Mouse (Mus musculus): ENCODE measurements around the gene Olfr845. TPM values are rescaled to one million over a fixed set of nuclear protein-coding genes. Genes with fewer than 3 reads are reported as not detected.

The Olfr845 gene
- total RNA-seq (2023): not detected

GRCm38 (mm10) chr9:19336157-19336556 lies at the start of gene Olfr845:
Olfr845 (plus strand) TSS chr9:19336457.

DNA sequence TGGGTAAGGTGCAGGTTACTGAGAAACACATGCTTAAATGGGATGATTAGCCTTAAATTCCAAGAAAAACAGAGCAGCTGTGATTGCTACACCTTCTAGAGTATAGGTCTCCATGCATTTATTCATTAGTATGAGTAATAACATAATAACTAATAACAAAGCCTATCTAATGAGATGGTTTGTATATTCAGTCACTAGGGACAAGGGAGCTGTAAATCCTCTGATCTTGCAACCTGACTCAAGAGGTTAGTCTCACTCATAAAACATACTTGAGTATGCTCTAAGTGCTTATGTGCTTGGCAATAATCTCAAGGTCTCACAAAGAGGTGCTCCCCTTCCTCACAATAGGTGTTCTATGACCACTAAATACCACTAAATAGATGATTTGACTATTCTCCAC lies 20.2 kb upstream of the Olfr845 start, which contains the start of gene Olfr844:
Gene Olfr844 (plus strand): TSS at position 301 of the 400 bp plus-strand sequence.

DNA sequence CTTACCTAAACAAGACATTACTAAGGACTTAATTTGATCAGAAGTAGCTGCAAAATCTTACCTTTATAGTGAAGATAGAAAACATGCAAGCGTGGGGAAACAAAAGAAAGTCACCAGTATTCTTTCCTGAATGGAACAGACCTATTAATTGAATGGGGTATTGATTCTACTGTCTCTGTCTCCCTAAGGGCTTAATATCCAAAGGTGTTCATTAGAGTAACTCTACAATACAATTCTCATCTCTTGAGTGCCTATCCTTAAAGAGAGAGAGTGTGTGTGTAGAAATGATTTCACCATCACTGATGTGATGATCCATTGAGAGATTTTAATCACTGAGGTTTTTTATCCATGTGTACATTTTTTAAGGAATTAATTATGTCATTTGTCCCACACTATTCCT lies 27.6 kb downstream of the Olfr845 start, which contains the start of gene Olfr846:
Gene Olfr846 (minus strand): TSS at position 101 of the 400 bp plus-strand sequence.

DNA sequence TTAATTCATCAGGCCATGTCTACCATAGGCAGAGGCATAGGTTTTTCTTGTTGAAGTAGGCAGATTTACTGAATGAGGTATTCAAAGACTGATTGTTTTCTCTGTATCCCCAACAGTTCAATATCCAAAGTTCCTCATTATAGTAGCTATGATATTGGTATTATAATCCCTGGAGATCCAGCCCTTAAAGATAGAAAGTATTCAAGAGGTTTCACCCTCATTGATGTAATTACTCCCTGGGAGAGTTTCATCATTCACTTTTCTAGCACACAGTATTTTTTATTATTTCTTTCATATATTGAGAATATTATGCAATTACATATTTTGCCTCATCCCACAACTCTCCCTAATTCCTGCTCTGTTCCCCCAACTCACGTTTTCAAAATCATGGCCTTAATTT lies 42.3 kb downstream of the Olfr845 start, which contains the start of gene Olfr847:
Gene Olfr847 (minus strand): TSS at position 101 of the 400 bp plus-strand sequence.

Other genes with a start within 250 kb of the Olfr845 start
- gene Olfr836, start 216.1 kb upstream of the Olfr845 start, total RNA-seq (2023): not detected
- not detected for gene Olfr837, start 200.1 kb upstream of the Olfr845 start, total RNA-seq (2023)
- not detected for gene Olfr839-ps1, start 159.1 kb upstream of the Olfr845 start, total RNA-seq (2023)
- gene Olfr843, start 84.5 kb upstream of the Olfr845 start, total RNA-seq (2023): not detected
- not detected for gene Olfr844, start 20.1 kb upstream of the Olfr845 start, total RNA-seq (2023)
- gene Olfr846, start 27.5 kb downstream of the Olfr845 start, total RNA-seq (2023): not detected
- not detected for gene Olfr847, start 42.2 kb downstream of the Olfr845 start, total RNA-seq (2023)
- not detected for gene Olfr849, start 103.8 kb downstream of the Olfr845 start, total RNA-seq (2023)
- gene Olfr850, start 141.8 kb downstream of the Olfr845 start, total RNA-seq (2023): not detected
- not detected for gene Olfr851, start 156.8 kb downstream of the Olfr845 start, total RNA-seq (2023)
- gene Olfr853, start 204.6 kb downstream of the Olfr845 start, total RNA-seq (2023): not detected
- gene Olfr854, start 230.9 kb downstream of the Olfr845 start, total RNA-seq (2023): not detected
- gene Olfr855, start 246.2 kb downstream of the Olfr845 start, total RNA-seq (2023): not detected